Mouse (Mus musculus): Measurements from ENCODE around the gene Smap2.

DNA sequence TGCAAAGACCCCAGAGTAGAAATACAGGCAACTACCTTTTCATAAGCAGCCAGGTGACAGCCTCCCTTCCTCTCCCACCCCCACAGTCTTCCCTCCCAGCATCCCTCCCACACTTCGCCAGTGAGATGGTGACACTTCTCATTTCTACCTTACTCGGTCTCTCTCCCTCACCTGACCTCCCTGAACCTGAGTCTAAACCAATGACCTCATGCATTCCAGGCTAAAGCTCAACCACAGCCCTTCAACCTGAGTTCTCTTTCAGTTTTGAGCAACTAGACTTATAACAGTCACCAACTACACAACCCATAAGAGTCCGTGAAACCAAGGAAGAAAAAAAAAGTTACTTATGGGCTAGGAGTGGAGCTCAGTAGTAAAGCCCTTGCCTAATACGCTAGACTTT, 29.7 kb downstream of the Smap2 start:
- TF ChIP-seq EP300 (IDR thresholded peaks at IDR 0.05; ENCODE audit: low read depth) (no peak), CTCF (IDR thresholded peaks at IDR 0.05; ENCODE audit: low read depth) (no peak)
